Mouse (Mus musculus): Measurements from ENCODE around the gene Kctd20.
A peak's percentile ranks its signal among the peaks of the same experiment; 100 is the strongest.
"Not testable (repeated sequence)": the region's sequence is repeated elsewhere in the genome, so short reads cannot be mapped to it uniquely, and the experiment has no call there.

Kctd20 gene

GRCm38 (mm10) chr17:28988291-28988690 lies 36.5 kb downstream of the Kctd20 start:
- no peak for DNase-seq

GRCm38 (mm10) chr17:28988996-28989395 lies 37.2 kb downstream of the Kctd20 start:
- DNase-seq, result no peak

DNA sequence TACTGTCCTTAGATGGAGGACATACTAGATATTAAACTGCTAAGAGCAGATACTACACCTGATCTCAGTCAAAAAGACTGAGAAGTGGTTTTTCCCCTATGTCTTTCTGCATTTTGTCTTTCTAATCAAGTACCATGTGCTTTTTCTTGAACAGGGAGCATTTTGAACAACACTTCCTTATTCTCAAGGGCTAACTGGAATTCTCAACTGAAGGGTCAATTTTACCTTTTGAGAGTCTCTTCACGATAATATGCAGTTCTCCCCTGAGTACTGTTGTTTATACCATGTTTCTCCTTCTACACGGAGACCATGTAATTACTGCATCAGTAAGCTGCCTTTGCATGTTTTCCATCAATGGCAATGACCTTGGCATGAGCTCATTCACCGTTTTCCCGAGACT lies 38.3 kb downstream of the Kctd20 start:
- DNase-seq, result no peak

- DNase-seq, result no peak
Measured at GRCm38 (mm10) chr17:28991286-28991685, 39.5 kb downstream of the Kctd20 start.

- peak; percentile 26 for DNase-seq
Measured at GRCm38 (mm10) chr17:28992105-28992504, 40.4 kb downstream of the Kctd20 start.

GRCm38 (mm10) chr17:28993004-28993403 lies 41.3 kb downstream of the Kctd20 start:
- DNase-seq, result not testable (repeated sequence)

DNA sequence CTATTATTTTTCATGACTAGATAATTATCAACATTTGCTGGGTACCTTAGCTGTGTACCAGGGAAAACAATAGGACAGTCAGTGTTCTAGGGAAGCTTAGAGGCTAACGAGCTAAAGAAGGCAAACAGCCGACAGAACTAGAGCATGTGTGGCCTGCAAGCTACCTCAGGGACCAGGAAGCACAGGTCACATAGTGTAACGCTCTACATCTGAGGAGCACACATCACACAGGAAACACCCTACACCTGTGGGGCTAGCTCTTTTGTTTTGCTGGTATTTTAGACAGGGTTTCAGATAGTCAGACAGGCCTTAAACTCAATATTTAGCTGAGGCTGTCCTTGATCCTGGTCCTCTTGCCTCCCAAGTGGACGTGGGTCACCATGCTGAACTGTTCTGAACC lies 42.9 kb downstream of the Kctd20 start:
- DNase-seq, result no peak

DNA sequence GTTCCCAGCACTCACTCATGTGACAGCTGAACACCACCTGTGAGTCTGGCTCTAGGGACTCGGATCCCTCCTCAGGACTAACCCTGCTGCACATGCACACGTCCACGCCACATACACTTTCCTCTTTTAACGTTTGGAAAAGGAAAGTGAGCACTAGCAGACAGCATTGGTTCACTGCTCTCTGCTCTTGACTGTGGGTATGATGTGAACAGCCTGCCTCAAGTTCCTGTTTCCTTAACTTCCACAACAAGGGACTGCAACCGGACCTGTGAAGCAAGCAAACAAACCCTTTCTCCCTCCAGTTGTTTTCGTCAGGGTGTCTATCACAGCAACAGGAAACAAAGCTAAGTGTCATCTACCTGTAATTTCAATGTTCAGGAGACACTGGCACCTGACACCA lies 48.7 kb downstream of the Kctd20 start:
- no peak for DNase-seq

GRCm38 (mm10) chr17:29003740-29004139 lies 52.0 kb downstream of the Kctd20 start:
- no peak for DNase-seq

DNA sequence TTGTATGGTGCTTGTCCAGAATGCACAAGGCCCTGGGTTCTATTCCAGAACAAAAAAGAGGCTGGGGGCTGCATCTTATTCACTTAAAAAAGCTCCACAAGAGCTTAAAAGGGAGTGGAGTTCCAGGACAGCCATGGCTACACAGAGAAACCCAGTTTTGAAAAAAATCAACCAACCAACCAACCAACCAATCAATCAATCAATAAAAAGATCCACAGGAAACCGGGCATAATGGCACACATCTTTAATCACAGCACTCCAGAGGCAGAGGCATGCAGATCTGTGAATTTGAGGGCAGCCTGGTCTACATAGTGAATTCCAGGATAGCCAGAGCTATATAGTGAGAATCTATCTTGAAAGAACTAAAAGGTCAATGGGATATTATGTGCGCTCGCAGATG lies 53.3 kb downstream of the Kctd20 start:
- no peak for DNase-seq

DNA sequence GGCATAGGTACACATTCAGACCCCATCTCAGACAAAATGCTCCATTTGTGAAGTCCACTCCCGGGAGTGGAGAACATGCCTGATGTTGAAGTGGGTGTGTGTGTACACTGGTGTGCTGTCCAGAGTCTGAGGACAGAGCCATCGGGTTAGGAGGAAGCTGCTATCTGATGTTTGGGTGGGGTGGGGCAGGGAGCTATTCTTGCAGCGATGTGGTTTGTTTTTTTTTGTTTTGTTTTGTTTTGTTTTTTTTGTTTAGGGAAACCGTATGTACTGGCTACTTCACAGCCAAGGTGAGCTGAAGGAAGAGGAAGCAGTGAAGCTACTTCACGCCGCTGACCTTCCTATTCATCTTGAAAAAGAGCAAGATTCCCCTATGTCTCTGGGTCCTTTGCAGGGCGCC lies 55.1 kb downstream of the Kctd20 start:
- no peak for DNase-seq

DNA sequence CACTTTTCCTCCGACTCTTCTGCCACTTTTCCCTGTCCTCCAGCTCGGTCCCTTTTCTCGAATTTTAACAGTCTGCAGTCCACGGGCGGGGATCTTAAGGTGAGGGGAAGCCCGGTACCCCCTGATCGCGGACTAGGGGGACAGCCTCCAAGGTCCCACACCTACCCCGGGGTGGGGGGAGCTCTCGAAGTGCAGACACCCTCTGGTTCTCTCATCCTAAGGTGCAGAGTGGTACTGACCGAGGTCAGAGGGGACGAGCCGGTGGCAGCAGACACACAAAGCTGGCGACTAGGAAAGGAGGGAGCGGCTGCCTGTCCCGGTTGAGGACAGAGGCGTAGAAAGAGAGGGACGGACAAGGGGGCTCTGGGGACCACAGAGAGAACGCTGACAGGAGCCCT lies 55.5 kb downstream of the Kctd20 start:
- peak; percentile 14 for DNase-seq

DNA sequence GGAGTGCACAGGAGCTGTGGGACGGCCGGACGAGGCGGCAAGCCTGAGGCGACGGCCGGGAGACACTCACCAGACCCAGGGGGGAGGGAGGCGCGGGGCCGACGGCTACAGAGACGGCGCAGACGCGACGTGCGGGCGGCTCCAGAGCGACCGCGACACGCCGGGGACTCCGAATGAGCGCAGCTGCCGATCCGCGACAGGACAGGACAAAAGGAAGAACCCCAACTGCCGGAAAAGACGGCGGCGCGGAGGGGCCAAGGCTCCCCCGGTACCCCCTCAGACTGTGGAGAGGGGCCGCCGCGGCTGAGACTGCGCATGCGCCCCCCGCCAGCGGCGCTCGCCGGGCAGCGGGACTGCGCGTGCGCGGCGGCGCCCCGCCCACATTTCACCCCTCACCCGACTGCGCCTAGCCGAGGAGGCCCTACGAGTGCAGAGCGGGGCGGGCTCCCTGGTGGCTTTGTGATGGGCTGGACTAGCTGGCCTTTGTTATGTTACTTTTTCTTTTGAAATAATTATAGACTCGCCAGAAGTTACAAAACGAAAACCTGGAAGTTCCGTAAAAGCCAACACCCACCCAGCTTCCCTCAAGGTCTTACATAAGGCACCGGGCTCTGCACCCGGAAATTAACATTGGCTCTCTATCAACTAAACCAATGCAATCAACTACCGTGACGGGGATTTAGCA lies 56.0 kb downstream of the Kctd20 start, which contains the start of gene Stk38:
Gene Stk38, minus strand, starts transcription at position 355 of the 685 bp plus-strand sequence.
- DNase-seq, result peak; percentile 85

DNA sequence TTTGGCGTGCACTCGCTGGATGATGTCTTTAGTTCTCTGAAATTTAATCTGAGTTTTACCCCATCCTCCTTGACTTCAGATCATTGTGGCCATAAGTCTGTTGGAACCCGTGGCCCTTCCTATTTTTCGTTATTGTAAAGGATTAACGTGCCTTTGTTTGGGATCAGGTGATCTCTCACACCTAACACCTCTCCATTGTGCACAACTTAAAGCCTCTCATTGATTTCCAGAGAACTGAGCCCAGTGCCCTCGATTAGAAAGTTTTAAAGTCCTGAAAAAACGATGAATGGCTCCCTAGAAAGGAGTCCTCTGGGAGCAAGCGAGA lies 56.5 kb downstream of the Kctd20 start:
- no peak for DNase-seq

- no peak for DNase-seq
Measured at GRCm38 (mm10) chr17:29009181-29009580, 57.4 kb downstream of the Kctd20 start.

- no peak for DNase-seq
Measured at GRCm38 (mm10) chr17:29014235-29014634, 62.5 kb downstream of the Kctd20 start.

DNA sequence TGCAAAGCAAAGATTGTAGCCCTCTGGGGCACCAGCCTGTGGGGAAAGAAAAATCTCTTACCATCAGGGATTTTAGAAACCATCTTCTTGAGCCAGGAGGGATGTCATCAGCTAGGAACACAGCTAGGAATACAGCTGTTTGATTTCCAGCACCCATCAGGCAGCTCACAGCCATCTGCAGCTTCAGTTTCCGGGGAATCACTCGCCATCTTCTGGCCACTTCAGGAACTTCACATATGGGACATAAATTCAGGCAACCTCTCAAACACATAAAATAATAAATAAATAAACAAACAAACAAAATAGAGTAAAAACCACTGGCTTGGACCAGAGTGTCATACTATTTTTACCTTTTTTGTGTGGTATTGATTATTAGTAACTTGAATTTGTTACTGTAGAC lies 63.9 kb downstream of the Kctd20 start:
- no peak for DNase-seq

DNA sequence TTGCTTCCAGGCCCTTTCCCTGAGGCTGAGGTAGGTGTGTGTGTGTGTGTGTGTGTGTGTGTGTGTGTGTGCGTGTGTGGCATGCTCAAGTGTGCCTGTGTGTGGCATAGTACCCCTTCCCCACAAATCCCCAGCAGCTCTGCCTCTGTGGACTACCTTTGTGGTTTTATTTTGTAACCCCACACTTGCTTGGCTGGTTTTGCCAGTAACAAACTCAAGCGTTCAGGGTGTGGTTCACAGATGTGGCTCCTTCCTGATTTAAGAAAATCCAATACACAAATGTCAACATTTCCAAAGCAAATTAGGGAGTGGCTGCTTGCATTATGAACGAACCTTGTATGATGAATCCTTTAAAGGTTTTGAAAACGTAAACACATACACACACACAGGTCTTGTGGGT lies 65.0 kb downstream of the Kctd20 start:
- DNase-seq, result no peak

DNA sequence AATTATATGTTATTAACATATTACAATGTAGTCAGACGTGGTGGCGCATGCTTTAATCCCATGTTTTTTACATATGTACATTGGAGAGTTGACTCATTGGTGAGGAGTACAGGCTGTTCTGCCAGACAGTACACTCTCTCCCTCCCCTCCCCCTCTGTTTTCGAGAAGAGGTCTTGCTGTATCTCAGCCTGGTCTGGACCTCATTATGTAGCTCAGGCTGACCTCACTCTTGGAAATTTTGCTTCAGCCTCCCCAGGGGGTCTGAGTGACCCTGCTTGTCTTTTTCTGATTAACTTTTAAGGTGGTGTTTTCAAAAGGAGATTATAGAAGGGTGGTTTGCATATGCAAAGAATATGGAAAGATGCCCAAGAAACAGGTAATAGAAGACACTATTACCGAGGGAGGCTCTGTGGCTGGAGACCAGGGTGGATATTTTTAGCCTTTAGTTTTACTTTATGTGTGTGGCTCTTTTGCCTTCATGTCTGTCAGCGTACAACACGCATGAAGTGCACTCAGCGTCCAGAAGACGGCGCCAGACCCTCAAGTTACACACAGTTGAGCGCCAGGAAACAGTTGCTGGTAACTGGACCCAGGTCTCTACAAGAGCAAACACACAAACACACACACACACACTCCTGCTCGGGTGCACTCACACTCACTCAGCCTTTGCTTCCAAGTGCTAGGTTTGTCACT lies 66.7 kb downstream of the Kctd20 start:
- no peak for DNase-seq
